Mouse (Mus musculus): ENCODE data around the gene Haus4. TPM values are rescaled to one million over a fixed set of nuclear protein-coding genes. Genes with fewer than 3 reads are reported as not detected.

Gene Haus4
- 8.0 and 8.5 TPM in 2 replicates for polyA plus RNA-seq (2012; rRNA removed; ENCODE audit: low replicate concordance)

DNA sequence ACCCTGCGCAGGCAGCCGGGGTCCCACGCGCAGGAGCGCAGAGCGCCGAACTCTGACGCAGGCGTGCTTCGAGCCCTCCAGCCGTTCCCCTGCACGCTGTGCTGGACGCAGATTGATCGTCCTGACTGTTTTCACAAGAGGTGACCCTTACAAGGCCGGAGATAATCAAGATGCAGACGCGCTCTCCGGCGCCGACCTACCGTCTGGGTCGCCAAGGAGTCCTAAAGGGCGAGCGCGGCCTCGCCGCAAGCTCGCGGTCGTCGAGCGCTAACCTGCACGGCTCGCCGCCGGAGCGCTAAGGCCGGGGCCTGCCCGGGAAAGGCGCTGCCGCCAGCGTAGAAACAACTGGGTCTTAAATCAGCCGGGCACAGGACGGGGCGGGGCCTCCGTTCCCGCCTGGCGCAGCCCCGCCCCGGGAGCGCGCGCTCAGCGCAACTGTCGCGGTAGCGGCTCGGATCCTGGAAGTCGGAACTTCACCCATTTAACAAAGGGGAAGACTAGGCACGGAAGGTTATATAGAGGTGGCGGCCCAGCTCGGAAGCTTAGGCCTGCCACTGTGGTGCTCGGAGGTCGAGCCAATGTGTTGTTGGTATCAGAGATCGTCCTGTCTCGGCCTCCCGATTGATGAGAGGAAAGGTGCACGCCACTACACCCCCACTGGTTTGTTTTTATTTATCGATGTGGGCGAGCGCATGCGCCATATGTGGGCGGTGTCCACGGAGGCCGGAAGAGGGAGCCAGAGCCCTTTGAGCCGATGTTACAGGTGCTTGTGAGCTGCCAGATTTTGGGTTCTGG is at the start of gene Haus4:
Gene Haus4, minus strand, starts transcription at position 642 of the 795 bp plus-strand sequence.

DNA sequence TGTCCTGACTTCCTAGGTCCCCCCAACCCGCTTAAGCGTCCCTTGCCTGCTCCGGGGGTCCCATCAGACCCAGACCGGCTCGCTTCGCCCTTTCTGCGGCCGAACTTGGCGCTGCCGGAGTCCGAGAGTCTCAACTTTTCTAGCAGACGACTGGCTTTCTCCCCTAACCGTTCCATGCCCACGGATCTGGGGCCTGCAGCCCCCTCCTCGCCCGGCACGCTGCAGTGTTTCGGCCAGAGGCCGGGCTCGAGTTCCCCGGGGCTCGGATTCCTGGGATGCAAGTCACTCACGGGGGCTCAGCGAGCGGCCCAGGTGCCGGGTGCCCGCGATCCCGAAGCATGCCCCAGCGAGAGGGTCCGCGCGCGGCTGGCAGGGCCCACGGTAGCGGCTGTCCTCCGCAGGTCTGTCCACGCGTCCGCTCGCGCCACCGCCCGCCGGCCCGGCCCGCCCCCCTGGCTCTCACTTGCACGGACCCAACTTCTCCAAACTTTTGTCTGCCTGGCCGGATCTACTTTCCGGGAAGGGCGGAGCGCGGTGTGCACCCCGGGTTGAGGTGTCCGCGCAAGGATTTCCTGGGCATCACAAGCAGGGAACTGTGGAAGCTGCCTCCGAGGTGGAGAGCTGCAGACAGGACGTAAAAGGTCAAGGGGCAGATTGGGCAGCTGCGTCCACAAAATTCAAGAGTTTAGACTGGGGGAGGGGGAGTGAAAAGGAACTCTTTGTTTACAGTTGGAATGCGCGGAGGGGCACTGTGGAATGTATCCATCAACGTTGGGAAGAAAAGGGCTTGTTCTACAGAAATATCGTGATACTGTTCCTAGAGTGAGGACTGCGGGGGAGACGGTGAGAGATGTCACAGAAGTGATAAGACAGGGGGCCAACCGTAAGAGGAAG is 22.9 kb upstream of the Haus4 start, which contains the start of gene Ajuba:
Gene Ajuba, minus strand, starts transcription at position 470 of the 894 bp plus-strand sequence.

Other genes with a start within 250 kb of the Haus4 start
- 160 and 217 TPM in 2 replicates for gene Oxa1l, start 193.8 kb downstream of the Haus4 start, polyA plus RNA-seq (2012; rRNA removed; ENCODE audit: low replicate concordance)
- 98.2 and 314 TPM in 2 replicates for gene Slc7a7, start 136.8 kb downstream of the Haus4 start, polyA plus RNA-seq (2012; rRNA removed; ENCODE audit: low replicate concordance)
- 432 and 2,473 TPM in 2 replicates for gene Mrpl52, start 127.7 kb downstream of the Haus4 start, polyA plus RNA-seq (2012; rRNA removed; ENCODE audit: low replicate concordance)
- gene Mmp14, start 123.0 kb downstream of the Haus4 start, polyA plus RNA-seq (2012; rRNA removed; ENCODE audit: low replicate concordance) = 91.4 and 100.0 TPM in 2 replicates
- 234 and 458 TPM in 2 replicates for gene Lrp10, start 90.5 kb downstream of the Haus4 start, polyA plus RNA-seq (2012; rRNA removed; ENCODE audit: low replicate concordance)
- gene Rem2, start 78.5 kb downstream of the Haus4 start, polyA plus RNA-seq (2012; rRNA removed; ENCODE audit: low replicate concordance) = 0.16 and 0.18 TPM in 2 replicates
- 8.3 and 21.4 TPM in 2 replicates for gene Prmt5, start 37.1 kb downstream of the Haus4 start, polyA plus RNA-seq (2012; rRNA removed; ENCODE audit: low replicate concordance)
- gene Ajuba, start 22.9 kb upstream of the Haus4 start, polyA plus RNA-seq (2012; rRNA removed; ENCODE audit: low replicate concordance) = 2.8 and 3.3 TPM in 2 replicates
- 4.0 and 6.6 TPM in 2 replicates for gene 4931414P19Rik, start 51.4 kb upstream of the Haus4 start, polyA plus RNA-seq (2012; rRNA removed; ENCODE audit: low replicate concordance)
- gene Psmb5, start 63.4 kb upstream of the Haus4 start, polyA plus RNA-seq (2012; rRNA removed; ENCODE audit: low replicate concordance) = 131 and 140 TPM in 2 replicates
- gene Psmb11, start 66.8 kb upstream of the Haus4 start, polyA plus RNA-seq (2012; rRNA removed; ENCODE audit: low replicate concordance) = 0.02 TPM in 1 of 2 replicates, not detected in the other
- gene Gm17606, start 86.3 kb upstream of the Haus4 start, polyA plus RNA-seq (2012; rRNA removed; ENCODE audit: low replicate concordance) = not detected in 2 replicates
- gene Cdh24, start 86.7 kb upstream of the Haus4 start, polyA plus RNA-seq (2012; rRNA removed; ENCODE audit: low replicate concordance) = 5.7 and 7.8 TPM in 2 replicates
- 25.6 and 33.7 TPM in 2 replicates for gene 1700123O20Rik, start 131.6 kb upstream of the Haus4 start, polyA plus RNA-seq (2012; rRNA removed; ENCODE audit: low replicate concordance)
- 48.2 and 68.8 TPM in 2 replicates for gene Acin1, start 132.3 kb upstream of the Haus4 start, polyA plus RNA-seq (2012; rRNA removed; ENCODE audit: low replicate concordance)
- gene Gm29776, start 144.2 kb upstream of the Haus4 start, polyA plus RNA-seq (2012; rRNA removed; ENCODE audit: low replicate concordance) = 0.04 and 0.23 TPM in 2 replicates
- gene Cebpe, start 157.6 kb upstream of the Haus4 start, polyA plus RNA-seq (2012; rRNA removed; ENCODE audit: low replicate concordance) = 2.4 and 8.7 TPM in 2 replicates
- 45.5 and 192 TPM in 2 replicates for gene Slc7a8, start 227.3 kb upstream of the Haus4 start, polyA plus RNA-seq (2012; rRNA removed; ENCODE audit: low replicate concordance)

All from duodenum, adult 2 months (tissue).